18 mouse cellular contexts compared by ENCODE assay signal in the genomic region with DNA sequence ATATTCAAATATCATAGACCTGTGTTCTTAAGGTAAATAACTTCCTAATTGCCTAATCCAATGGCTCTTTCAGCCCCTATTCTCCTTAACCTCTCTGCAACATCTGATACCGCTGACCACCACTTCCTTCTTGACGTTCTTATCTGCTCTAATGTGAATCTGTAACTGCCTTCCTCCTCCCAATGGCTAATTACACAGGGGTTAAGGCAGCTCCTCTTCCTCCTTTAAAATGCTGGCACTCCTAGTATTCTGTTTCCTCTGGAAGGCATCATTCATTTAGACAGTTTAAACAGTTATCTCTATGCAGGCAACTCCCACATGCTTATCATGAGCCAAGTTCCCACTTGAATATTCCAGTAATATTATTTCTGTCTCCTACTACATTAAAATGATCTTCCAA. TPM values are rescaled to one million over a fixed set of nuclear protein-coding genes. Genes with fewer than 3 reads are reported as not detected.
DNase-seq lines count a peak whose midpoint lies in the region; ATAC-seq lines count a peak whose summit lies in the region.
"Had no signal": no experiment of that assay in that cellular context is flagged by ENCODE, and none has a peak within 500 bp of the region (broad histone marks: within the 10 kb centered on the region; RNA-seq: fewer than 3 reads in every experiment).

No protein-coding gene starts in this region.

- ATAC-seq in frontal cortex, adult (ENCODE audit: low TSS enrichment), result peak; percentile 52; the same call in 1 of the 2 replicates
- peak; percentile 36 to 40; a peak in 1 of 4 replicates for ATAC-seq in hematopoietic stem cell, adult 5-6 weeks (replicated peaks in 1 of 2; ENCODE audit: insufficient read depth in 1 of 2, low FRiP score in 2 of 2, low TSS enrichment in 1 of 2, low read depth in 1 of 2, poor library complexity in 2 of 2, severe bottlenecking in 2 of 2)
- ATAC-seq: forebrain, embryonic 15.5 days; inflammation-experienced regulatory T-cells, adult 6 months; lung, postnatal 0 days had no signal

- no peak for DNase-seq in frontal cortex, postnatal 25 days (ENCODE audit: low spot score in 2 of 2)
- DNase-seq in lung, postnatal 25 days (ENCODE audit: low spot score), result peak; percentile 26
- DNase-seq in lung, postnatal 10 days, result no peak
- DNase-seq in layer of hippocampus, adult 18-20 months (ENCODE audit: low spot score in 2 of 2), result no peak
- no peak for DNase-seq in right cerebral cortex, postnatal 14 days
- DNase-seq: adrenal gland, postnatal 25 days; cerebellum, adult 11-12 months; cerebellum, adult 9-11 months; heart, postnatal 14 days; kidney, adult 11 months; lung, adult 18-20 months; midbrain, embryonic 14.5 days; right cerebral cortex, postnatal 25 days had no signal

RNA-seq across cellular contexts. Expression of gene Tbxas1, which starts 53.5 kb away (rescaled TPM):
- 53.0 and 76.5 TPM in 2 replicates for total RNA-seq in hematopoietic stem cell, adult 5-6 weeks (2017)
- total RNA-seq in layer of hippocampus, adult 18-20 months (2021), result 1 to 10 TPM; 1.9 to 2.7 TPM

RNA-seq across cellular contexts. Expression of gene Hipk2, which starts 54.3 kb away (rescaled TPM):
- total RNA-seq in hematopoietic stem cell, adult 5-6 weeks (2017), result 11.8 and 14.1 TPM in 2 replicates
- total RNA-seq in layer of hippocampus, adult 18-20 months (2021), result 10 to 100 TPM; 63.8 to 66.2 TPM

Comparison
In these comparisons a context has a peak if more than half of its experiments do, and no peak if none do; other contexts are left out.
1. RNA of gene Tbxas1, which starts 53.5 kb away (total RNA-seq): 53.0 to 76.5 TPM in hematopoietic stem cell, adult 5-6 weeks; 1.9 to 2.7 TPM in layer of hippocampus, adult 18-20 months; every median in the first group is over 10 times any median in the second.